ENCODE assay signal across 19 mouse cellular contexts in the genomic region with DNA sequence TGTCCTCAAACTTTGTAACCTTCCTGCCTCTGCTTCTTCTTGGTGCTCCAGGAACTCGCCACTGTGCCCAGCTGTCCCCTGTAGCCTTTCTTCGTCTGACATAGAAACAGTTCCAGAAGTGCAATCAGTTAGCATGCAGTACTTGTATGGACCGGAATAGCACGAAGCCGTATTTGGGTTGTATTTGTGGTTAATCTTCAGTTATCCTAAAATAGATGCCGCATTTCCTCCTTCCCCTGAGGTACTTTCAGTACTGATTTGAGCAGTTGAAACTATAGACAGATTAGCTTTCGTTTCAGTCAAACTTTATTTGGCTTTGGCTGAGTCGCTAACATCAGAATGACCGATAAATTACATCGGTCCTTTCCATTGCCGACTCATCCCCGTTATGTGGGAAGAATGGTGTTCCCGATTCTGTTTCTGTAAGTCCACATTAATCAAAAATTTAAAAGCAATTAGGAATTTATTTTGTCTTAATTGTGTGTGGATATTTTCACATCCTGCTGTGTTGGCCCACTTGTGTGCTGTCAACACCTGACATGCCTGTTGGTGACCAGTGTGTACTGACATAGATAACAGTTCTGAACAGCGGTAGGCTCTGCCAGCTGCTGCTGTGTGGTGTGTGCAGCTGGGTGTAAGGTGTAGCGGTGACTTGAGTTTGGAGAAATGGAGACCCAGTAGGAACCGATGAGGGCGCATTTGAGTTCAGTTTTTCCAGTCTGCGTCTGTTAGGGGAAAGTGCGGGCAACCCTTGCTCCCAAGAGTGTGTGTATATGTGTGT. TPM values are rescaled to one million over a fixed set of nuclear protein-coding genes. Genes with fewer than 3 reads are reported as not detected.
DNase-seq lines count a peak whose midpoint lies in the region; ATAC-seq and TF ChIP-seq lines count a peak whose summit lies in the region.
"Had no signal": no experiment of that assay in that cellular context is flagged by ENCODE, and none has a peak within 500 bp of the region (broad histone marks: within the 10 kb centered on the region; RNA-seq: fewer than 3 reads in every experiment).

No protein-coding gene starts in this region.

- H3K79me2 ChIP-seq in liver, adult 2 months (ENCODE audit: control insufficient read depth, insufficient read depth, low read length): no peaks in the 10 kb centered on the region

- peak; percentile 89 for ATAC-seq in CD4-positive, CD25-positive, alpha-beta regulatory T cell, adult 4 months
- ATAC-seq: hindbrain, postnatal 0 days had no signal

- peaks cover 2% of the 10 kb centered on the region; the same call in 1 of the 2 replicates for H3K36me3 ChIP-seq in liver, adult 2 months (ENCODE audit: control insufficient read depth, insufficient read depth, low read length)

- DNase-seq in liver, adult 2 months (ENCODE audit: extremely low read depth, low read depth, low spot score): peak; percentile 12
- no peak for DNase-seq in liver
- peak; percentile 31 for DNase-seq in naive thymus-derived CD4-positive, alpha-beta T cell, adult 2 months (ENCODE audit: low read depth)
- no peak for DNase-seq in adrenal gland, postnatal 36 days
- DNase-seq in frontal cortex, adult 2 months (ENCODE audit: extremely low spot score in 1 of 2, low spot score in 1 of 2): no peak
- DNase-seq in kidney, adult 9 months: no peak
- DNase-seq: adrenal gland, adult 8-10 months; cerebellum, postnatal 25 days; thymus, postnatal 4 days had no signal

- no peak overlapping the region for H3K4me3 ChIP-seq in liver, adult 2 months (ENCODE audit: insufficient read depth, low read depth, low read length)
- H3K4me3 ChIP-seq in embryonic fibroblast, embryonic 13.5 days (ENCODE audit: insufficient read depth, low read length): no peak overlapping the region
- H3K4me3 ChIP-seq: embryonic facial prominence, embryonic 13.5 days; forebrain, embryonic 12.5 days; kidney, embryonic 15.5 days; limb, embryonic 10.5 days had no signal

- WGBS in liver, adult 2 months: 91% methylated on average over 19 of the region's 19 CpGs

- no peak overlapping the region for H3K9ac ChIP-seq in liver, adult 2 months (ENCODE audit: low read depth, low read length)
- H3K9ac ChIP-seq: embryonic facial prominence, embryonic 13.5 days; forebrain, embryonic 12.5 days; kidney, embryonic 15.5 days had no signal

- no peak overlapping the region for H3K27ac ChIP-seq in liver, adult 2 months (replicated peaks; ENCODE audit: insufficient read depth, low read depth, low read length)
- peak overlapping the region; percentile 49; the same call in 1 of the 2 replicates for H3K27ac ChIP-seq in embryonic fibroblast, embryonic 13.5 days (ENCODE audit: insufficient read depth, low read length)
- H3K27ac ChIP-seq: embryonic facial prominence, embryonic 13.5 days; forebrain, embryonic 12.5 days; hindbrain, postnatal 0 days; kidney, embryonic 15.5 days; limb, embryonic 10.5 days; stomach, postnatal 0 days had no signal

- no peak for TF ChIP-seq POLR2A in liver, adult 2 months (IDR thresholded peaks at IDR 0.05; ENCODE audit: extremely low read depth, insufficient read depth, low read length)
- TF ChIP-seq POLR2A in embryonic fibroblast, embryonic 13.5 days (IDR thresholded peaks at IDR 0.05; ENCODE audit: low read depth, low read length): no peak

- H3K4me1 ChIP-seq in liver, adult 2 months (ENCODE audit: control insufficient read depth, insufficient read depth, low read length): no peaks in the 10 kb centered on the region
- peaks cover 6% of the 10 kb centered on the region for H3K4me1 ChIP-seq in embryonic fibroblast, embryonic 13.5 days (ENCODE audit: control insufficient read depth, insufficient read depth, low read length)
- H3K4me1 ChIP-seq: embryonic facial prominence, embryonic 13.5 days; forebrain, embryonic 12.5 days; kidney, embryonic 15.5 days; limb, embryonic 10.5 days had no signal

- no peak for TF ChIP-seq CTCF in liver, adult 2 months (IDR thresholded peaks at IDR 0.05; ENCODE audit: low read depth, low read length)
- TF ChIP-seq CTCF in embryonic fibroblast, embryonic 13.5 days (IDR thresholded peaks at IDR 0.05; ENCODE audit: borderline replicate concordance, insufficient read depth, low read length): no peak

- H3K27me3 ChIP-seq in liver, adult 2 months (ENCODE audit: control insufficient read depth, insufficient read depth, low read length): no peaks in the 10 kb centered on the region
- H3K27me3 ChIP-seq: embryonic facial prominence, embryonic 13.5 days; forebrain, embryonic 12.5 days; kidney, embryonic 15.5 days had no signal

RNA-seq across cellular contexts. Expression of a gene that starts 38.5 kb away (rescaled TPM):
- total RNA-seq in liver, adult 2 months (2014; rRNA removed): not detected in 2 replicates
- not detected in 2 replicates for polyA plus RNA-seq in liver, adult 2 months (2012; rRNA removed)
- not detected for polyA plus RNA-seq in CD4-positive, CD25-positive, alpha-beta regulatory T cell, adult 4 months (2017; shearing (Covaris generic))
- polyA plus RNA-seq in embryonic fibroblast, embryonic 13.5 days (2011; ENCODE audit: insufficient read length, low read depth, missing spikeins): not detected in 2 replicates
- 1 to 10 TPM; 1.1 to 3.9 TPM for total RNA-seq in adrenal gland, postnatal 36 days (2021)
- polyA plus RNA-seq in frontal cortex, adult 2 months (2012; rRNA removed): 0.30 and 0.38 TPM in 2 replicates
- total RNA-seq: heart, postnatal 14 days; hindbrain, postnatal 0 days had no signal
- polyA plus RNA-seq: liver, embryonic 16.5 days had no signal

RNA-seq across cellular contexts. Expression of a gene that starts 41.9 kb away (rescaled TPM):
- 5.2 and 6.8 TPM in 2 replicates for total RNA-seq in liver, adult 2 months (2014; rRNA removed)
- polyA plus RNA-seq in liver, adult 2 months (2012; rRNA removed): 2.7 TPM in 2 replicates
- 1 to 10 TPM; 4.1 to 6.5 TPM for polyA plus RNA-seq in CD4-positive, CD25-positive, alpha-beta regulatory T cell, adult 4 months (2017; shearing (Covaris generic))
- polyA plus RNA-seq in embryonic fibroblast, embryonic 13.5 days (2011; ENCODE audit: insufficient read length, low read depth, missing spikeins): 28.7 and 41.1 TPM in 2 replicates
- 10 to 100 TPM; 25.2 to 28.7 TPM for total RNA-seq in adrenal gland, postnatal 36 days (2021)
- polyA plus RNA-seq in frontal cortex, adult 2 months (2012; rRNA removed): 34.6 and 36.8 TPM in 2 replicates

RNA-seq across cellular contexts. Expression of a gene that starts 42.0 kb away (rescaled TPM):
- 0.46 and 0.81 TPM in 2 replicates for total RNA-seq in liver, adult 2 months (2014; rRNA removed)
- 0.25 and 0.60 TPM in 2 replicates for polyA plus RNA-seq in liver, adult 2 months (2012; rRNA removed)
- polyA plus RNA-seq in CD4-positive, CD25-positive, alpha-beta regulatory T cell, adult 4 months (2017; shearing (Covaris generic)): under 1 TPM; 0.48 to 0.98 TPM
- polyA plus RNA-seq in embryonic fibroblast, embryonic 13.5 days (2011; ENCODE audit: insufficient read length, low read depth, missing spikeins): 18.5 and 20.6 TPM in 2 replicates
- total RNA-seq in adrenal gland, postnatal 36 days (2021): 10 to 100 TPM; 10.6 to 19.6 TPM
- 1.4 and 1.7 TPM in 2 replicates for polyA plus RNA-seq in frontal cortex, adult 2 months (2012; rRNA removed)

Comparison
In these comparisons a context has a peak if more than half of its experiments do, and no peak if none do; other contexts are left out.
1. DNase-seq: peak in liver, adult 2 months (single experiment) and naive thymus-derived CD4-positive, alpha-beta T cell, adult 2 months (single experiment); none in liver (single experiment), adrenal gland, postnatal 36 days (0 of 2), frontal cortex, adult 2 months (0 of 2) and kidney, adult 9 months (single experiment).